Mouse (Mus musculus): ENCODE data around the gene Hmcn1.

- no peak for TF ChIP-seq CTCF (IDR thresholded peaks at IDR 0.05; ENCODE audit: low read depth, low read length)
- no peak for TF ChIP-seq POLR2A (IDR thresholded peaks at IDR 0.05; ENCODE audit: extremely low read depth, insufficient read depth, low read length)
These were observed 192.5 kb downstream of the Hmcn1 start for GRCm38 (mm10) chr1:150800611-150801263.
